In genomic region chr4:139209130-139209840, GRCm38 (mm10) we compare ENCODE assay signal across 8 mouse cellular contexts. TPM values are rescaled to one million over a fixed set of nuclear protein-coding genes. Genes with fewer than 3 reads are reported as not detected.
A peak's percentile ranks its signal among the peaks of the same experiment; 100 is the strongest.
DNase-seq lines count a peak whose midpoint lies in the region; ATAC-seq and TF ChIP-seq lines count a peak whose summit lies in the region.

No protein-coding gene starts in this region.

- H3K27ac ChIP-seq in hindbrain, postnatal 0 days = peak overlapping the region; percentile 12; the same call in 1 of the 2 replicates
- H3K27ac ChIP-seq in hindbrain, embryonic 11.5 days (ENCODE audit: low read depth, low read length) = no peak overlapping the region
- peak overlapping the region; percentile 47 for H3K27ac ChIP-seq in embryonic fibroblast, embryonic 13.5 days (ENCODE audit: insufficient read depth, low read length)

- H3K27me3 ChIP-seq in hindbrain, postnatal 0 days (ENCODE audit: insufficient read depth, low read length) = no peaks in the 10 kb centered on the region
- no peaks in the 10 kb centered on the region for H3K27me3 ChIP-seq in hindbrain, embryonic 11.5 days (ENCODE audit: control insufficient read depth, insufficient read depth, low read length)
- no peaks in the 10 kb centered on the region for H3K27me3 ChIP-seq in G1E (ENCODE audit: insufficient read depth, low read length)

- H3K9ac ChIP-seq in hindbrain, postnatal 0 days (replicated peaks; ENCODE audit: low read length) = no peak overlapping the region
- H3K9ac ChIP-seq in hindbrain, embryonic 11.5 days (ENCODE audit: low read depth, low read length) = no peak overlapping the region

- ATAC-seq in hindbrain, postnatal 0 days = peak; percentile 19; the same call in 1 of the 2 replicates
- no peak for ATAC-seq in hindbrain, embryonic 11.5 days (ENCODE audit: low FRiP score)
- ATAC-seq in G1E (ENCODE audit: extremely low read depth, insufficient number of reproducible peaks, low FRiP score, poor library complexity, severe bottlenecking) = no peak

- no peaks in the 10 kb centered on the region for H3K36me3 ChIP-seq in hindbrain, postnatal 0 days (ENCODE audit: insufficient read depth, low read length)
- H3K36me3 ChIP-seq in hindbrain, embryonic 11.5 days (ENCODE audit: control insufficient read depth, insufficient read depth, low read length) = no peaks in the 10 kb centered on the region
- H3K36me3 ChIP-seq in G1E (replicated peaks) = peaks cover 94% of the 10 kb centered on the region

- H3K4me1 ChIP-seq in hindbrain, postnatal 0 days (ENCODE audit: insufficient read depth, low read length) = peaks cover 17% of the 10 kb centered on the region
- H3K4me1 ChIP-seq in hindbrain, embryonic 11.5 days (replicated peaks; ENCODE audit: control insufficient read depth, insufficient read depth, low read length) = no peaks in the 10 kb centered on the region
- H3K4me1 ChIP-seq in G1E (ENCODE audit: insufficient read depth, low read depth, low read length) = peaks cover 82% of the 10 kb centered on the region
- H3K4me1 ChIP-seq in embryonic fibroblast, embryonic 13.5 days (ENCODE audit: control insufficient read depth, insufficient read depth, low read length) = peaks cover 38% of the 10 kb centered on the region

- no peak for TF ChIP-seq POLR2A in embryonic fibroblast, embryonic 13.5 days (IDR thresholded peaks at IDR 0.05; ENCODE audit: low read depth, low read length)

- no peak for DNase-seq in hindbrain, postnatal 0 days (ENCODE audit: low spot score)
- no peak for DNase-seq in hindbrain, embryonic 11.5 days (ENCODE audit: low spot score)
- DNase-seq in G1E (ENCODE audit: low spot score) = no peak
- peak; percentile 56 for DNase-seq in lung, postnatal 25 days (ENCODE audit: low spot score)
- DNase-seq in urinary bladder, postnatal 36 days (ENCODE audit: low spot score in 2 of 2) = no peak
- no peak for DNase-seq in cerebellum, postnatal 4 days (ENCODE audit: low spot score in 2 of 2)
- DNase-seq in right cerebral cortex, postnatal 4 days = no peak

- H3K9me3 ChIP-seq in hindbrain, postnatal 0 days (ENCODE audit: low read length) = no peaks in the 10 kb centered on the region
- H3K9me3 ChIP-seq in hindbrain, embryonic 11.5 days (ENCODE audit: control insufficient read depth, low read length) = no peaks in the 10 kb centered on the region
- H3K9me3 ChIP-seq in G1E (replicated peaks) = no peaks in the 10 kb centered on the region

- no peak overlapping the region for H3K4me3 ChIP-seq in hindbrain, postnatal 0 days (ENCODE audit: low read length)
- H3K4me3 ChIP-seq in hindbrain, embryonic 11.5 days (ENCODE audit: low read depth, low read length) = no peak overlapping the region
- H3K4me3 ChIP-seq in G1E (ENCODE audit: low read depth, low read length) = peak overlapping the region; percentile 55; the same call in 1 of the 2 replicates
- H3K4me3 ChIP-seq in embryonic fibroblast, embryonic 13.5 days (ENCODE audit: insufficient read depth, low read length) = no peak overlapping the region

- 74% methylated on average over 5 of the region's 5 CpGs for WGBS in hindbrain, postnatal 0 days
- 89% methylated on average over 5 of the region's 5 CpGs for WGBS in hindbrain, embryonic 11.5 days

- no peak for TF ChIP-seq CTCF in hindbrain, postnatal 0 days (IDR thresholded peaks at IDR 0.05; ENCODE audit: low read depth)
- TF ChIP-seq CTCF in G1E (IDR thresholded peaks at IDR 0.05; ENCODE audit: low read depth, low read length) = no peak
- no peak for TF ChIP-seq CTCF in embryonic fibroblast, embryonic 13.5 days (IDR thresholded peaks at IDR 0.05; ENCODE audit: borderline replicate concordance, insufficient read depth, low read length)

- H3K4me2 ChIP-seq in hindbrain, postnatal 0 days (ENCODE audit: low read depth, low read length) = no peak overlapping the region
- no peak overlapping the region for H3K4me2 ChIP-seq in hindbrain, embryonic 11.5 days (replicated peaks; ENCODE audit: low read depth, low read length)

RNA-seq across cellular contexts. Expression of gene Capzb, which starts 16.6 kb away (rescaled TPM):
- total RNA-seq in hindbrain, postnatal 0 days (2014; rRNA removed) = 86.6 and 88.5 TPM in 2 replicates
- polyA plus RNA-seq in hindbrain, postnatal 0 days (2015; fragmentation: Nextera tagmentation; extraction: Ambion mirVana) = 310 and 315 TPM in 2 replicates
- polyA plus RNA-seq in hindbrain, embryonic 11.5 days (2014; fragmentation: Nextera tagmentation; extraction: Ambion mirVana) = 239 and 255 TPM in 2 replicates
- total RNA-seq in G1E (2014; fragmentation: Nextera tagmentation) (310 and 312 TPM in 2 replicates), G1E (2017) (86.7 and 91.8 TPM in 2 replicates)
- 99.4 and 110 TPM in 2 replicates for polyA plus RNA-seq in G1E (2012)
- 355 and 440 TPM in 2 replicates for polyA plus RNA-seq in embryonic fibroblast, embryonic 13.5 days (2011; ENCODE audit: insufficient read length, low read depth, missing spikeins)
